ENCODE assay signal across 26 mouse cellular contexts in genomic region chr3:55406616-55407015, GRCm38 (mm10).
DNase-seq lines count a peak whose midpoint lies in the region; ATAC-seq lines count a peak whose summit lies in the region.
"Had no signal": no experiment of that assay in that cellular context is flagged by ENCODE, and none has a peak within 500 bp of the region (broad histone marks: within the 10 kb centered on the region; RNA-seq: fewer than 3 reads in every experiment).

No protein-coding gene starts in this region.

- H3K4me1 ChIP-seq in forebrain, embryonic 16.5 days (replicated peaks; ENCODE audit: control insufficient read depth, insufficient read depth, low read length) = no peaks in the 10 kb centered on the region
- no peaks in the 10 kb centered on the region for H3K4me1 ChIP-seq in forebrain, embryonic 10.5 days
- H3K4me1 ChIP-seq in heart, embryonic 10.5 days = no peaks in the 10 kb centered on the region
- 0 out of 2 replicates have a peak, but pooled peaks cover 2% of the 10 kb centered on the region for H3K4me1 ChIP-seq in embryonic facial prominence, embryonic 10.5 days
- no peaks in the 10 kb centered on the region for H3K4me1 ChIP-seq in limb, embryonic 13.5 days
- H3K4me1 ChIP-seq: embryonic facial prominence, embryonic 12.5 days; forebrain, embryonic 12.5 days had no signal

- H3K9ac ChIP-seq in forebrain, embryonic 16.5 days (replicated peaks; ENCODE audit: low read depth, low read length) = no peak overlapping the region
- no peak overlapping the region for H3K9ac ChIP-seq in limb, embryonic 13.5 days
- H3K9ac ChIP-seq: embryonic facial prominence, embryonic 12.5 days; forebrain, embryonic 12.5 days; forebrain, postnatal 0 days had no signal

- no peak for DNase-seq in forebrain, embryonic 10.5 days (ENCODE audit: extremely low spot score, low spot score)
- DNase-seq in heart, embryonic 10.5 days (ENCODE audit: low spot score) = peak; percentile 65
- no peak for DNase-seq in heart, postnatal 25 days (ENCODE audit: low spot score)
- DNase-seq in embryonic facial prominence, embryonic 10.5 days (ENCODE audit: low spot score) = no peak
- DNase-seq in lung, adult 18-20 months = no peak
- DNase-seq: adrenal gland, adult 8-10 months; adrenal gland, postnatal 14 days; adrenal gland, postnatal 36 days; B cell, adult 2 months; cerebellum, adult 11-12 months; cerebellum, adult 2 months; cerebellum, adult 9-10 months; cerebellum, postnatal 10 days; cerebellum, postnatal 36 days; embryo, embryonic 11 days; forebrain, postnatal 0 days had no signal

- no peak overlapping the region for H3K4me2 ChIP-seq in forebrain, embryonic 16.5 days (ENCODE audit: low read length)
- H3K4me2 ChIP-seq in limb, embryonic 13.5 days (replicated peaks) = no peak overlapping the region
- H3K4me2 ChIP-seq: embryonic facial prominence, embryonic 12.5 days; forebrain, embryonic 12.5 days had no signal

- no peaks in the 10 kb centered on the region for H3K9me3 ChIP-seq in forebrain, embryonic 16.5 days (ENCODE audit: control insufficient read depth, low read length)
- H3K9me3 ChIP-seq in forebrain, embryonic 10.5 days = no peaks in the 10 kb centered on the region
- H3K9me3 ChIP-seq in heart, embryonic 10.5 days = no peaks in the 10 kb centered on the region
- H3K9me3 ChIP-seq in embryonic facial prominence, embryonic 10.5 days = no peaks in the 10 kb centered on the region
- H3K9me3 ChIP-seq in limb, embryonic 13.5 days = 0 out of 2 replicates have a peak, but pooled peaks cover 2% of the 10 kb centered on the region
- H3K9me3 ChIP-seq: embryonic facial prominence, embryonic 12.5 days had no signal

- 78% methylated on average over 7 of the region's 7 CpGs for WGBS in forebrain, embryonic 16.5 days
- 82% methylated on average over 7 of the region's 7 CpGs for WGBS in forebrain, embryonic 10.5 days
- WGBS in heart, embryonic 10.5 days = 80% methylated on average over 7 of the region's 7 CpGs
- 74% methylated on average over 7 of the region's 7 CpGs for WGBS in embryonic facial prominence, embryonic 10.5 days
- 68% methylated on average over 7 of the region's 7 CpGs for WGBS in limb, embryonic 13.5 days

- intact Hi-C loops in heart, postnatal 25 days (cut with DNase I) = no loop called here

- no peak overlapping the region for H3K27ac ChIP-seq in forebrain, embryonic 16.5 days (ENCODE audit: low read length)
- no peak overlapping the region for H3K27ac ChIP-seq in forebrain, embryonic 10.5 days
- no peak overlapping the region for H3K27ac ChIP-seq in heart, embryonic 10.5 days
- H3K27ac ChIP-seq in embryonic facial prominence, embryonic 10.5 days (replicated peaks) = 0 out of 2 replicates have a peak overlapping the region, but pooled peaks have one; percentile 5
- H3K27ac ChIP-seq in limb, embryonic 13.5 days = no peak overlapping the region
- H3K27ac ChIP-seq: embryonic facial prominence, embryonic 12.5 days; forebrain, embryonic 12.5 days had no signal

- H3K27me3 ChIP-seq in forebrain, embryonic 16.5 days (replicated peaks; ENCODE audit: control insufficient read depth, insufficient read depth, low read length) = no peaks in the 10 kb centered on the region
- no peaks in the 10 kb centered on the region for H3K27me3 ChIP-seq in forebrain, embryonic 10.5 days (ENCODE audit: poor library complexity, severe bottlenecking)
- no peaks in the 10 kb centered on the region for H3K27me3 ChIP-seq in heart, embryonic 10.5 days (ENCODE audit: insufficient read depth, poor library complexity, severe bottlenecking)
- no peaks in the 10 kb centered on the region for H3K27me3 ChIP-seq in embryonic facial prominence, embryonic 10.5 days (replicated peaks; ENCODE audit: low read depth, poor library complexity, severe bottlenecking)
- no peaks in the 10 kb centered on the region for H3K27me3 ChIP-seq in limb, embryonic 13.5 days
- H3K27me3 ChIP-seq: CH12.LX; embryonic facial prominence, embryonic 12.5 days; forebrain, embryonic 12.5 days; Patski had no signal

- no peaks in the 10 kb centered on the region for H3K36me3 ChIP-seq in forebrain, embryonic 16.5 days (ENCODE audit: control insufficient read depth, insufficient read depth)
- H3K36me3 ChIP-seq in forebrain, embryonic 10.5 days (replicated peaks) = no peaks in the 10 kb centered on the region
- no peaks in the 10 kb centered on the region for H3K36me3 ChIP-seq in heart, embryonic 10.5 days
- H3K36me3 ChIP-seq in embryonic facial prominence, embryonic 10.5 days (replicated peaks) = no peaks in the 10 kb centered on the region
- peaks cover 3% of the 10 kb centered on the region; the same call in 1 of the 2 replicates for H3K36me3 ChIP-seq in limb, embryonic 13.5 days
- H3K36me3 ChIP-seq: embryonic facial prominence, embryonic 12.5 days; G1E had no signal

- 0 out of 2 replicates have a peak, but pooled peaks have one; percentile 14 for ATAC-seq in forebrain, embryonic 16.5 days
- peak; percentile 24; the same call in 1 of the 2 replicates for ATAC-seq in limb, embryonic 13.5 days (ENCODE audit: low FRiP score, low read depth)
- ATAC-seq: activated CD4-positive, CD25-positive, alpha-beta regulatory T cell, adult 4 months; CD4-positive, CD25-positive, alpha-beta regulatory T cell, adult 4 months; forebrain, embryonic 14.5 days; forebrain, postnatal 0 days; Patski had no signal

- H3K4me3 ChIP-seq in forebrain, embryonic 16.5 days (replicated peaks; ENCODE audit: low read length) = no peak overlapping the region
- no peak overlapping the region for H3K4me3 ChIP-seq in forebrain, embryonic 10.5 days
- H3K4me3 ChIP-seq in heart, embryonic 10.5 days = no peak overlapping the region
- no peak overlapping the region for H3K4me3 ChIP-seq in embryonic facial prominence, embryonic 10.5 days
- H3K4me3 ChIP-seq in limb, embryonic 13.5 days = no peak overlapping the region
- H3K4me3 ChIP-seq: embryonic facial prominence, embryonic 12.5 days; forebrain, embryonic 12.5 days had no signal
